Mouse (Mus musculus) E14TG2a.4 (cell line): Measurements from ENCODE around the gene Herc4.

Experiments used
- CTCF ChIP-seq: conservative IDR thresholded peaks from 2 replicates; pipeline ENCODE4 v1.5.1; 2014; ENCODE audit warnings: low read length
- NANOG ChIP-seq: IDR thresholded peaks from 2 replicates; pipeline ENCODE4 v1.6.1; 2014; ENCODE audit warnings: borderline replicate concordance, low read length, mixed read lengths

DNA sequence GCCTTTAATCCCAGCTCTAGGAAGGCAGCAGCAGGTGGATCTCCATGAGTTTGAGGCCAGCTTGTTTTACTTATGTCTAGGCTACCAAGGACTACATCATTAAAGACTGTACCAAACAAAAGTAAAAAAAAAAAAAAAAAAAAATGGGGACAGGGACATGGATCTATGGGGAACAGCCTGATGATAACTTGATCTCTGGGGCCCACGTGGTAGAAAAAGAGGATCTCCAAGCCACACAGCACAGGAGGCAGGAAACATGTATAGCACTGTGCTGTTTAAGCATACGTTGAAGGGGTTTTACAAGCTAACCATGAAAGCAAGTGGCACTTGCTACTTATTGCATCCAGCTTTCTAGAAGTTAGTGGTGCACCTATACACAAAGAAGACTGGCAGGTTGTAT, 97.7 kb downstream of the Herc4 start:
- TF ChIP-seq CTCF (no peak), NANOG (no peak)
